Comparison of ENCODE assay signal across 20 mouse cellular contexts in the genomic region with DNA sequence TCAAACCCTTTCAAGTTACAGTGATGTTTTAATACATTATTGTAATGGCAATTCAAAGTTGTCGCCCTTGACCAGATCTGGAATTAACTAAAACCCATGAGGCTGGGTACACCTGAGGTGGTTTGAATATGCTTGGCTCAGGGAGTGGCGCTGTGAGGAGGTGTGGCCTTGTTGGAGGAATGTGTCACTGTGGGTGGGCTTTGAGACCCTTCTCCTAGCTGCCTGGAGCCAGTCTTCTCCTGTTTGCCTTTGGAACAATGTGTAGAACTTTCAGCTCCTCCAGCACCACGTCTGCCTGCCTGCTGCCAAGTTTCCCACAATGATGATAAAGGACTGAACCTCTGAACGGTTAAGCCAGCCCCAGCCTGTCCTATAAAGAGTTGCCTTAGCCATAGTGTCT.
"Had no signal": no experiment of that assay in that cellular context is flagged by ENCODE, and none has a peak within 500 bp of the region (broad histone marks: within the 10 kb centered on the region; RNA-seq: fewer than 3 reads in every experiment).

No protein-coding gene starts in this region.

- H3K4me2 ChIP-seq: lung, embryonic 15.5 days; midbrain, embryonic 12.5 days; neural tube, embryonic 12.5 days; stomach, embryonic 15.5 days had no signal

- H3K4me1 ChIP-seq: lung, embryonic 15.5 days; midbrain, embryonic 10.5 days; midbrain, embryonic 12.5 days; neural tube, embryonic 12.5 days; stomach, embryonic 15.5 days had no signal

- H3K27ac ChIP-seq: lung, embryonic 15.5 days; macrophage; midbrain, embryonic 10.5 days; midbrain, embryonic 12.5 days; neural tube, embryonic 12.5 days; stomach, embryonic 15.5 days; stomach, postnatal 0 days had no signal

- H3K9ac ChIP-seq: liver, postnatal 0 days; lung, embryonic 15.5 days; midbrain, embryonic 12.5 days; neural tube, embryonic 12.5 days; stomach, embryonic 15.5 days had no signal

- H3K9me3 ChIP-seq: lung, embryonic 15.5 days; midbrain, embryonic 10.5 days; midbrain, embryonic 12.5 days; neural tube, embryonic 12.5 days; stomach, embryonic 15.5 days had no signal

- DNase-seq: liver, postnatal 0 days; lung, adult 2 months; lung, postnatal 14 days; lung, postnatal 36 days; midbrain, embryonic 14.5 days; right cerebral cortex, postnatal 14 days; thymus, adult 2 months; thymus, postnatal 25 days; thymus, postnatal 4 days had no signal

- H3K36me3 ChIP-seq: lung, embryonic 15.5 days; midbrain, embryonic 10.5 days; midbrain, embryonic 12.5 days; neural tube, embryonic 12.5 days; stomach, embryonic 15.5 days had no signal

- H3K4me3 ChIP-seq: lung, embryonic 15.5 days; megakaryocyte, embryonic 14.5 days; midbrain, embryonic 10.5 days; midbrain, embryonic 12.5 days; myocyte; neural tube, embryonic 12.5 days; stomach, embryonic 15.5 days had no signal

- H3K27me3 ChIP-seq: lung, embryonic 15.5 days; midbrain, embryonic 12.5 days; neural tube, embryonic 12.5 days; stomach, embryonic 15.5 days had no signal

- ATAC-seq: liver, postnatal 0 days; lung, postnatal 0 days; midbrain, embryonic 16.5 days had no signal
